Mouse (Mus musculus) bone marrow macrophage, adult 2 months (primary cell): ENCODE data around the gene Rpl37a. TPM values are rescaled to one million over a fixed set of nuclear protein-coding genes. Genes with fewer than 3 reads are reported as not detected.

ENCODE experiments used
- H3K27ac ChIP-seq: 2 replicates; pipeline ENCODE4 v1.5.1; 2012; ENCODE audit warnings: low read depth, low read length; ENCODE audit not compliant: insufficient read depth
- H3K4me1 ChIP-seq: 2 replicates; pipeline ENCODE4 v1.6.1; 2012; ENCODE audit warnings: low read length; ENCODE audit not compliant: control insufficient read depth, insufficient read depth
- H3K4me3 ChIP-seq: 2 replicates; pipeline ENCODE4 v1.5.1; 2012; ENCODE audit warnings: mild to moderate bottlenecking, low read length, moderate library complexity; ENCODE audit not compliant: insufficient read depth
- CTCF ChIP-seq: IDR thresholded peaks from 2 replicates; pipeline ENCODE4 v1.5.1; 2012; ENCODE audit warnings: low read depth, mild to moderate bottlenecking, low read length, moderate library complexity
- POLR2A ChIP-seq: IDR thresholded peaks from 2 replicates; pipeline ENCODE4 v1.6.1; 2012; ENCODE audit warnings: mild to moderate bottlenecking, low read depth, low read length, borderline replicate concordance
- polyA plus RNA-seq: library from polyadenylated mRNA; stranded (reverse); fragments of >200 nt; gene quantifications from 2 replicates; pipeline ENCODE4 v1.2.4, GENCODE M21; 2012; ENCODE audit not compliant: missing spikeins, insufficient read depth, insufficient read length

The Rpl37a gene
- 524 and 676 TPM in 2 replicates for polyA plus RNA-seq

GRCm38 (mm10) chr1:72710753-72711653, at the start of gene Rpl37a:
TSS of gene Rpl37a (plus strand) at chr1:72711290.
- H3K4me3 ChIP-seq: peak within 1 kb of the TSS; percentile 72
- peak within 1 kb of the TSS; percentile 86 for H3K27ac ChIP-seq
- H3K4me1 ChIP-seq: peaks cover 9% of the 10 kb centered on the region
- TF ChIP-seq POLR2A (peak; percentile 78), CTCF (no peak)

GRCm38 (mm10) chr1:72673070-72673469, 38.0 kb upstream of the Rpl37a start:
- no peak overlapping the region for H3K4me3 ChIP-seq
- no peaks in the 10 kb centered on the region for H3K4me1 ChIP-seq
- H3K27ac ChIP-seq: no peak overlapping the region
- TF ChIP-seq POLR2A: no peak
- no peak for TF ChIP-seq CTCF

GRCm38 (mm10) chr1:72696256-72696655, 14.8 kb upstream of the Rpl37a start:
- TF ChIP-seq CTCF (no peak), POLR2A (no peak)
- H3K4me3 ChIP-seq: no peak overlapping the region

GRCm38 (mm10) chr1:72698651-72699050, 12.4 kb upstream of the Rpl37a start:
- H3K4me1 ChIP-seq: no peaks in the 10 kb centered on the region
- H3K27ac ChIP-seq: no peak overlapping the region
- no peak overlapping the region for H3K4me3 ChIP-seq
- TF ChIP-seq POLR2A: no peak
- no peak for TF ChIP-seq CTCF

More at GRCm38 (mm10) chr1:72696256-72696655, 14.8 kb upstream of the Rpl37a start:
- Histone ChIP-seq H3K4me1 (no peaks in the 10 kb centered on the region), H3K27ac (no peak overlapping the region)

- Histone ChIP-seq H3K27ac (no peak within 1 kb of the TSS), H3K4me1 (no peaks in the 10 kb centered on the region), H3K4me3 (no peak within 1 kb of the TSS)
- no peak for TF ChIP-seq POLR2A
- no peak for TF ChIP-seq CTCF
Observed at GRCm38 (mm10) chr1:72700479-72700878, 10.6 kb upstream of the Rpl37a start, which contains the start of gene Ankar. TSS of gene Ankar (minus strand) at chr1:72700579.

GRCm38 (mm10) chr1:72707525-72707924, 3.6 kb upstream of the Rpl37a start:
- Histone ChIP-seq H3K27ac (no peak overlapping the region), H3K4me1 (no peaks in the 10 kb centered on the region), H3K4me3 (no peak overlapping the region)
- TF ChIP-seq CTCF (no peak), POLR2A (no peak)

GRCm38 (mm10) chr1:72711684-72712083, 594 bp downstream of the Rpl37a start:
- no peak for TF ChIP-seq CTCF
- no peak for TF ChIP-seq POLR2A
- H3K4me3 ChIP-seq: peak overlapping the region; percentile 72
- H3K4me1 ChIP-seq: peaks cover 9% of the 10 kb centered on the region
- peak overlapping the region; percentile 51 for H3K27ac ChIP-seq

GRCm38 (mm10) chr1:72714547-72714946, 3.5 kb downstream of the Rpl37a start:
- H3K27ac ChIP-seq: no peak overlapping the region
- peaks cover 9% of the 10 kb centered on the region for H3K4me1 ChIP-seq
- no peak for TF ChIP-seq CTCF
- no peak for TF ChIP-seq POLR2A
- H3K4me3 ChIP-seq: no peak overlapping the region

- TF ChIP-seq CTCF (no peak), POLR2A (no peak)
- Histone ChIP-seq H3K4me1 (peaks cover 9% of the 10 kb centered on the region), H3K4me3 (no peak overlapping the region), H3K27ac (no peak overlapping the region)
Observed at GRCm38 (mm10) chr1:72715065-72715464, 4.0 kb downstream of the Rpl37a start.
